Mouse (Mus musculus): ENCODE results near the gene Dock2.
A peak's percentile ranks its signal among the peaks of the same experiment; 100 is the strongest.

Gene Dock2

DNA sequence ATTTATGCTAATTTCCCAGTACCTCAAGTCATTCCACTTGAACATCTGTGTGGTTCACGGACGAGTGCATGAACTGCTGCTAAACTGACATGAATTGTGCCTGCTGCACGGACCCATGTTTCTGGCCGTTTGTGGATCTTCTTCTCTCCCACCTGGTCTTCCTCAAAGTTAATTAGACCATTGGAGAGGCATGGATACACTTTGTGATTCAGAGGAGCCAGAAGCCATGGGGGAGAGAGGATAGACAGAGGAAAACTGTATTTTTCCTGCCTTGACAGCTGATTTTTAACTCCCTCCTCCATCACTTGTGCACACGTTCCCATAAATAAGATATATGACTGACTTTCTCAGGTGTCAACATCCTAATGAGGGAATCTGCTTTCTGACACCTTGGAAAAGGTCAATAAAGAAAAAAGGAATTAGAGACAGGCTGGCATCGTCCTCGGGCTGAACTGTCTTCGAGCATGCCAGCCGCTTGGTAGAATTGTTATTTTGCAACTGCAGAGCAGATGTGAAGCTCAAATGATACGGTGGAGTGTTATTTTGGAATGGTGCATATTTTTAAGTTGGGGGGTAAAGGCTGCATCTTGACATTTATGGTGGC is 434.1 kb downstream of the Dock2 start:
- DNase-seq (ENCODE audit: low spot score in 2 of 2) = no peak

DNA sequence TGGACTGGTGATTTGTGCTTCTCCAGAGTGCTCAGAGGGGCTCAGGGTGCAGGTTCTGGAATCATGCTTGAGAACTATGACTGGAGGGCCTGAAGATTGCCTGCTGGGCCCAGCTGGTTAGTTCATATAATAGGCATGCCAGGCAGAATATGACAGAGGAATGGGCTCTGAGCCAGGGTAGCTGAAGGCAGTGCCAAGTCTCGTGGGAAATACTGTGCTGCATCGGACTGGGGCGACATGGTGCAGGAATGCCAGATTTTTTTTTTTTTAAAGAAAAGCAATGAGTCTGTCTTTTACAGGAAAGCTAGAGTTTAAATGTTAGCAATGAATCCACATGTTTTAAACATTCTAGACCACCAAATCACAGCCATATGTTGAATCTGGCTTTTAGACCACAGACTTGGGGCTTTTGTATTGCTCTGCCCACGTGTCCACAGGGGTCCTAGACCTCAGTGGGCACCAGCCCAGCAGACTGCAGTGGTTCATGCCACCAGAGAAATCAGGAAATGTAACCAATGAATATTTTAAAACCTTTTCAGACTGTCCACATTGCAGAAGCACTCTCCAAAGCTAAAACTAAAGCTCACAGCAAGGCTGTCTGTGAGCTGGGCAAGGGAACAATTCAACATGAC is 435.3 kb downstream of the Dock2 start:
- DNase-seq (ENCODE audit: low spot score in 2 of 2) = peak; percentile 87 to 88

DNA sequence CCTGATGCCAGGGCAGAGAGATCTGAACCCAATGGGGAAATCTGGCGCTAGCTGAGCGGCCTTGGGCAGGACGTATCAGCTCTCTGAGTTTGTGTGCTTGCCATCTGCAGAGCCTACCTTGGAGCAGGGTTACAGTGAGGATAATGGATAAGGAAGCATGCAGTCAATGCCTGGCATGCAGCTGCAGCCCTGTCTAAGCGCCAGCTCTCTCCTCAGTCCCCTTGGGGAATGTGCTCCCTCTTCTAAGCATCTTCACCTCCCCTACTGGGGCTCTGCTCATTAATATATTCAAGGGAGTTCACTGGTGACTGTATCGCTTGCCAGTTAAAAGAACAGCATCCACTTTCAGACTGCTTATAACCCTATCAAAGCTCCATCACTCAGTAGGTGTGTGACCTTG is 439.4 kb downstream of the Dock2 start:
- no peak for DNase-seq (ENCODE audit: low spot score in 2 of 2)

DNA sequence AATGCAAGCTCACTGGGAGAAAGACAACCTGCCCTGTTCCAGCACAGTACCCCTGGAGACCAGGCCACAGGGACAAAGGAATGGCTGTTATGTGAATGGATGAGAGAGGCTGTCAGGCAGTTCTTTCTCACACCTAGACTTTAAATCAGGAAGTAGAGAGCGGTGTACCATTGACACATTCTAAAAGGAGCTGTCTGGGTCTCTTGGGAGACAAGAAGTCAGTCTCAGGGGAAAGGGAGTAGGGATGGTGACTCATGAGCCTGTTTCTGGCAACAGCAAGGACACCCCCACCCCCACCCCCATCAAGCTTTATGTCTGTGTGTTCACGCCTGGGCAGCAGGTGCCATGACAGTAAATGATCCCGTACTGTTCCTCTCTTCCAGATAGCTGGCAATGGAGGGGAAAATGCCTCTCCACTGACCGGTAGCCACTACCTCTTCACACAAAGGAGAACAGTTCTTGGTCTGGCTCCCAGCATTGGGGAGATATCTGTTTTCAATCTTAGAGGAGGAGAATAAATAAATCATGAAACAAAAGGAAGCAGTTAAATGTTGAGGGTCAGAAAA is 439.9 kb downstream of the Dock2 start:
- DNase-seq (ENCODE audit: low spot score in 2 of 2) = no peak

DNA sequence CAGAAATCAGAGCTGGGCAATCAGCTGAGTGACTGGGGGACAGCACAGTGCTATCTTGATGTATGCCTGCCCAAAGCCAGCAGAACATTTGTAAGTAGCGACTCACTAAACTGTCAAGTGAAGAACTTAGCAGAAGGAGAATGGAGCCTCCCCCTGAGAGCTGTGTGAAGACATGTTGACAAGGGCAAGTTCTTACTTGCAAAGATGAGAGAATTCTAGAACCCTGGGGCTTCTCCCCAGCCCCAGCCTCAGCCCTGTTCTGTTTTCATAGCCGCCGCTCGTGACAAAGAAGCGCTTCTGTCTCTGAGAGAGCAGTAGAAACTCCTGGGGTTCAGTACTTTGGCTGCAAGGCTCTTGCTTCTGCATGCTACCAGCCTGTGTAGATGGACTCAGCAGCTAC is 444.0 kb downstream of the Dock2 start:
- DNase-seq (ENCODE audit: low spot score in 2 of 2) = no peak

DNA sequence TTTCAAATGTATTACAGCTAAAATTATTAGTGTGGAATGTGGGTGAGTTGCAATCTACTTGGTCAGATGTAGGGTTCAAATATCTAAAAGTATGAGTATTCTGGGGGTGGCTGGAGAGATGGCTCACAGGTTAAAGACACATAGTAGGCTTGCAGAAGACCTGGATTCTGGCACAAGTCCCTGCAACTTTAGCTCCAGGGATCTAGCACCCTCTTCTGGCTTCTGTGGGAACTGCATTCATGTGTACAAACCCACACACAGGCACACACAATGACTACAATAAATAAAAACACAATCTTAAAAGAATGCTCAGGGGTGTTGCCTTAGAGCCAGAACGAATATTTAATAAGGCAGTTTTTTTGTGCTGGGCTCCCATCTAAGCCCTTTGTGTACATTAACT is 445.8 kb downstream of the Dock2 start:
- no peak for DNase-seq (ENCODE audit: low spot score in 2 of 2)

DNA sequence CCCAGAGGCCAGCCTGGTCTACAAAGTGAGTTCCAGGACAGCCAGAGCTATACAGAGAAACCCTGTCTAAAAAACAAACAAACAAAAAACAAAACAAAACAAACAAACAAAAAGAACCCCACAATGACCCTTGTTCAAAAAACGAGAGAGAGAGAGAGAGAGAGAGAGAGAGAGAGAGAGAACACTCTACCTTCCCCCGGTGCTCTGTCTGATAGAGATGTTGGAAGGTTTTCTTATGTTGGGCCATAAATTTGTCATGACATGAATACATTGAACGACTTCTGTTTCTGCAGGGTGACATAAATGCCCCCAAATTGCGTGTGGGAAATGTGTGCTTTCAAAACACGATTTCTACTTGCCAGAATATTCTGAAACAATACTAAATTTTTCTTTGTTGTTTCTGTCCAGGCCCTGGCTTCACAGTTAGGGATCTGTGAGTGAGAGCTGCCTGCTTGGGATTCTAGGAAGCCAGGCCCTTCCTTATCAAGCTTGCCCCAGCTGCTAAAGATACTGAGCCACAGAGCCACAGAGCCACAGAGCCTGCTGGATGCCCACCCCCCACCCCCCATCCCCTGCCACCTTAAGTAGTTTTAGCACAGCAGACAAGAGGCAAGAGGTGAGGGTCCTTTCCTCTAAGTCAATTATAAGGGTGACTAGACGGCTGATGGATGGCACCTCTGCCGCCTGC is 451.2 kb downstream of the Dock2 start:
- DNase-seq (ENCODE audit: low spot score in 2 of 2) = no peak

DNA sequence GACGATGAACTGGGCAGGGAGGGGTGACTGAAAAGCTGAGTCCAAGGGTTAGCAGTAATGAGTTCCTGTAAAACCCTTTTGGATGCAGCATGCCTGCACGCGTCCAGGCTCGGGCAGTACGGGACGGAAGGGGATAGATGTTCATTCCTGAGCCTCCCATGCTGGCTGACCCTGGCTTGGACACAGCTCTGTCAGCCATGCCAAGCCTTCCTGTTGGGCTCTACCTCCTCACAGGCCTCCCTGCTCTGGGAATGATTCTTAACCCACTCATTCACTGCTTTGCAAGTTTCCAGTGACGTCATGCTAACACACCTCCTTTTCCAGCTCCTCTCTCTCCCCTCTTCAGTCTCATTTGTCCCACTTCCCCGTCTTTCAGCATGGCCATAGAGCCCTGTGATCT is 460.0 kb downstream of the Dock2 start:
- DNase-seq (ENCODE audit: low spot score in 2 of 2) = no peak

DNA sequence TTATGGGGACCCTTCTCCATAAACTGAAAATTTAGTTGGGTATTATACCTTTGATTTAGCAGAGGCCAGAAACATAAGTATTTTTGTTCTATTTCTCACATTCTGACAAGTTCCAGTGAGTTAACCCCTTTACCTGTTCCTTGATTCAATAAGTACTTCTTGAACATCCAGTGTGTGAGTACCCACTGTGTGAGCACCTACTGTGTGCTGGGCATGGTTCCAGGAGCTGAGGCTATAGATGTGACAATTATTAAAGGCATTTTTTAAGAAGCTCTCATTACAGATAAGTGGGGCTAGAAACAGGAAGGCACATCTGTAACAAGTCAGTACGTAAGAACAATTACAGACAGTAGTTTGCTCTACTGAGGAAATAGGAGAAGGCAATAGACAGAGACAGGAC is 464.4 kb downstream of the Dock2 start:
- no peak for DNase-seq (ENCODE audit: low spot score in 2 of 2)

DNA sequence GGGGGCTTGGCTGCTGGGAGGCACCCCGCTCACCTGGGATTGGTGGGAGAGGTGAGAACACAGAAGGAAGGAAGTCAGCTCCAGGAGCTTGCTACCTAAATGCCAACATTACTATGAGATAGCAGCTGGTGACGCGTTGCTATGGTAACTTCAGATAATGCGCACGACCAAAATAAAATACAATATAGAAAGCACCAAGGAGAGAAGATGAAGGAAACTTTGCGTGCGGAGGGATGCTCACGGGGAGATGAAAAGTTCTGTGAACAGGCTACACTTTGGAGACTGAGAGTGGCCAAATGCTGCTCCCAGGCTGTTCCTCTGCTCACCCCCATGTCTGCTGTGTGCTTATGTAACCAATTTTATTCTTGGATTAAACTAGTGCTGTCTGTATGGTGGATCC is 466.7 kb downstream of the Dock2 start:
- DNase-seq (ENCODE audit: low spot score in 2 of 2) = peak; percentile 31 to 50

DNA sequence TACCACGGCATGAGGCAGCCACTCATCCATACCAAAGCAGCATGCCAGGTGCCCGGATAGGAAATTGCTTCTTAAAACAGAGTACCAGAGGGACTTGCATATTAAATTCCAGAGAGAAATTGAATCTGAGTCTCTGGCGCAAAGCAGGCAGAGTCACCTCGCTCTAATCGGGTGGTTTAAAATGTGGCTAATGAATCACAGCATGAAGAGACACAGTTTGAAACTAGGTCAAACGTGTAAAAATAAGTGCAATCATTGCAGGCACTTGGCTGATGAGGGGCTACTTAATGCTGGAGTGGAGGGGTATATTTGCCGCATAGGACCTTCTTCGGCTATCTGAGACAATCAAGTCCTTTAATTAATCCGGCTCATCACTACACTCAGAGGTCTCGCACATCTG is 467.5 kb downstream of the Dock2 start:
- DNase-seq (ENCODE audit: low spot score in 2 of 2) = no peak

DNA sequence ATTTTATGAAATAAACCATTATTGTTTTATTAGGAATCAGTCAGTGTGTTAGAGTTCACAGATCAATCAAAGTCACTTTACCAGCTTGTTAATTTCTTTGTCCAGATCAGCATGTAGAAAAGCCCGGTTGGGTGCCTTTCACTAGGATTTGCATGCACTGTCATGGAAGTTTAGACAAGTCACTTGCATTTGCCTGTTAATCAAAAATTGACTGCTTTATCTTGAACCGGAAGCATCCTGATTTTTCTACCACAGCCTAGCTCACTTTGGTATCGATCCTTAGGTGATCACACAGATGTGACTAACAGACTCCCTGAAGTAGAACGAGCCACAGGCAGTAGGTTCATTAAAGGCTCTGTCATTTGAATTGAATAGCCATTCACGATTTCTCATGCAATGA is 468.3 kb downstream of the Dock2 start:
- DNase-seq (ENCODE audit: low spot score in 2 of 2) = no peak

DNA sequence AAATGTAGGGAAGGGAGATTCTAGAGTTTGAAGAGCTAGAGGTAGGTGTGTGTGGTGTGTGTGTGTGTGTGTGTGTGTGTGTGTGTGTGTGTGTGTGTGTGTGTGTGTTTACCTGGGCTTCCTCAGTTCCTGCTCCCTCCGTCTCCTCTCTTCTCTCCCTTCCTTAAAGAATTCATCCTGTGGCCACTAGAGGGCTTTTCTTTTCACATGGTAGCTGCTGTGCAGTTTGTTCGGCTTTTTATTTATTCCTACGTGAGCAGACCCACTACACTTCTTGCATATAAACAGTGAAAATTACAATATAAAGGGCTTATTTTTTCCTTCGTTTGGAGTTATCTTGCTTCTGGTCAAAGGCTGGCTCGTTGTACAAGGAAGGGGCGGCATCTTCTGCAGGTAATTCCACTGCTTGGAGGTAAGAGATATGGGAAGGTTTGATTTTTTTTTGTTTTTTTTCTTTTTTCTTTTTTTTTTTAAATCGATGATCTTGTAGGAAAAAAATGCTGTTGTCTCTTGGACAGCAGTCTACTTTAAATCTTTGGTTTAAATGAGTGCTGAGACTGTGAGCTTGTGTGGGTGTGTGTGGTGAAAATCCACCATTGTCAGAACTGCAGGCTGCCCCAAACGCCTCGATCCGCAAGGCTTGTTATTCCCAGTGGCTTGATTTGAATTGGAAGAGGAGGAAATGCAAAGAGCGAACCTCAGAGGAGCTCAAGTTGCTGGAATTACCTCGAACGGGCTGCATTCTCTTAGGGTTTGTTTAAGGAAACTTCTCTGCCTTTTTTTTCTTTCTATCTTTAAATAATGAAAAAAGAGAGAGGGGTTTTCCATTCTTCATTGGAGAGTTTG is 468.9 kb downstream of the Dock2 start, which contains the start of gene Fam196b:
Gene Fam196b, plus strand, starts transcription at position 289 of the 846 bp plus-strand sequence.
- DNase-seq (ENCODE audit: low spot score in 2 of 2) = peak; percentile 37 to 49

DNA sequence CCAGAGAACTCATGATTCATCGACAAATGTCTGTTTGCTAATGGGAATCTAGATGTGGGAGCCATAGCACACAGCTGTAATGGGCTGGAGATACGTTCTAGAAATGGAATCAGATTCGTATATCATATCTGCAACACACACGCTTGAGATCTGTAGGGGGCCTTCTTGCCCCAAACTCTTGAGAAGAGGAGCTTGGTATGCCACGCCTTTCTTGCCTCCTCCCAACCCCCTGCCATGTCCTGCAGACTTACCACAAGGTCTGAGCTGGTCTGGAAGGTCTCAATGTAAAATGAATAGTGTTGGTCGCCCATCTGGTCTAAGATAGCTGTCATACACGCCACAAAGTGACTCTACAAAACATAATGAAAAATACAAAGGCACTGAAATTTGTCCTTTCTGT is 471.5 kb downstream of the Dock2 start:
- DNase-seq (ENCODE audit: low spot score in 2 of 2) = no peak

DNA sequence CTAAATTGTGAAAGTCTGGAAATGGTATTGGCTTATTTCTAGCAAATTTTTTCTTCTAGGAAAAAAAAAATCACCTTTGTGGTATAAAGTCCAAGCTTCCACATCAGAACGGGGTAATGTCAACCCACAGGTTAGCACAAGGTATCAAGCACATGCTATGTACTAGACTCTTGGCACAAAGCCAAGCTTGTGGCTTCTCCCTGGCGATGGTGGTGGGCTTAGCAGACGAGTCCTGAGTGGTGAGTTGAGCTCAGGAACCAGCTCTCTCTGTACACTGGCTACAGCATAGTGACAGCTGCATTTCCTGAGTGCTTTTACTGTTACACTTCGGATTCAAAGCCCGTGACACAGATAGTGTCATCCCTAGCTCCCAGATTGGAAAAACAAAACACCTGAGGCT is 472.0 kb downstream of the Dock2 start:
- DNase-seq (ENCODE audit: low spot score in 2 of 2) = no peak

DNA sequence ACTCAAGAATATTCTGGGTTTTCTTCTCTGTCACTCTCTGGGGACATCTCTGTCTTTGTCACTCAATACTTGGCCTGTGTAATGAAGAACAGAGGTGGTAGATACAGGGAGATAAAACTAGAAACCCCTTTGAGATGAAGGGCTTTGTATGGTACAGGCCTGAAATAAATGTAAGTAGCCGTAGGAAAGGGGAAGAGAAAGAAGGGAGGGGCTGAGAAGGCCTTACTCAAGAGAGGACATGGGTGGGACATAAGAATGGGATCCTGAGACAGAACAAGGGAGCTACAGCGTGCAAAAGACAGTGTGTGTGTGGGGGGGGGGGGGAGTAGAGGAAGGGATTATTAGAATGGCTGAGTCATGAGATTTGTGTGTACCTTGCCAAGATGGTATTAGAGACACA is 474.3 kb downstream of the Dock2 start:
- no peak for DNase-seq (ENCODE audit: low spot score in 2 of 2)

DNA sequence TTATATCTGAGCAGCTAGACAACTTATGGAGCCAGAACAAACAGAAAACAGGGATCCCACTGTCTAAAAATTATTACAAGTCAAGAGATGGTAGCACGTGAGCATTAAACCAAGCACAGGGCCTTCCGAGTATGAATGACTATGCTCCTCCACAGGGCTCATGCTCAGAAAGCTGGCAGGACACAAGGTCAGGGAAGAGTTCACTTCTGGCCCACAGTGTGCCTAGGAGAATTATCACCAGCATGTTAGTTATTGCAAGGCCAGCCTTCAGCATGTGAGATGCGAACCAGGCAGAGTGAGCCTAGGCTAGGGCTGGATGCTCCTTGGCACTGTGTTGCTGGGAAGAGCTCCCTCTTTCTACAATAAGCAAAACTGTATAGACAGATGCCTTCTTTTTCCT is 475.0 kb downstream of the Dock2 start:
- no peak for DNase-seq (ENCODE audit: low spot score in 2 of 2)

DNA sequence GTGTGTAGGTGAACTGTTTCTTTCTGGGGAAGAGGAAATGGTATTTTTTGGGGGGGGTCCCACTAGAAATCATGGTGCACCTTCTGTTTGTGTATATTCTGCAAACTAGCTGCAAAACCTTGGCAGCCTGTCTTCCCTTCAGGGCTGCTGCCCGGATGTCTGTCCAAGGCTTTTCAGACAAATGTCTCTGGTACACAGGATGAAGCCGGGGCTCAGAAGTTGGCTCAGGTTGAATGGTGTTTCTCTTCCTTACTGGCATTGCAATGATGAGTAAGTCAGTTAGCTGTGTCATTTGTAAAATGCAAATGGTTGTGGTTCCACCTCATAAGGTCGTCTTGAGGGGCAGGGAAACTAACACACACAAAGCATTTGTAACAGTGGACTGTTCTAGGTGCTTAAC is 477.5 kb downstream of the Dock2 start:
- DNase-seq (ENCODE audit: low spot score in 2 of 2) = no peak

DNA sequence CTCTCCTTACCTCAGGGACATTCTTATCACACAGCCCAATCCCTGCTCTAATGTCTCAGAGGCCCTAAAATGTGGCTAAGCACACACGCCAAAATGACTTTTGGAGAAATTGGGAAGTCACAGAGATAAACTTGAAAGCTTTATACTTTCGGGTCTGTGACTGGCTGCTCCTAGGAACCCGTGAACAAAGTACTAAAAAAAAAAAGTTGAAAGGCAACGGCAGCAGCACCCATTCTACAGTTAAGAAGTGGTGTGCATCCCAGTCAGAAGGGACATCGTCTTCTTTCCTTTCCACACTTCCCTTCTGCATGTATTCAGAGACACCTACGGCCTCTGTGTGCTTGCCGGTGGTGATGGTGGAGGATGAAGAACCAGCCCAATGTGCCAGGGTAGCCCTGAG is 483.6 kb downstream of the Dock2 start:
- DNase-seq (ENCODE audit: low spot score in 2 of 2) = no peak

DNA sequence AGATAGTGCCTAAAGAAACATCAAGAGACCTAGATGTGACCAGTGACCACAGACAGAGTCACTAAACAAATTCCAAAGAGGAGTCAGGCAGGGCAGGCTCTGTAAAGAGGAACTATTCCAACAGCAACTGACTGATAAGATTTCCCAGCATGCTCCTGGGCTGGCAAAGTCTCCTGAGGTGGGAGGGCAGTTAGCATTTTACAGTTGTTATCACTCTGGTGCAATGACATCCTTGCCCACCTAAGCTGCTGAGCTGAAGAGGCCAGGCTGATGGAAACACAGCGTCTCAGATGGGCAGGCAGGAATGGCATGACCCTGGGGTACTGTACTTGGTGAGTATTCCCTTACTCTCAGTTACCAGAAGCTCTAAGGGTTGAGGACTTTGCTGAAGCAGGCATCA is 484.1 kb downstream of the Dock2 start:
- DNase-seq (ENCODE audit: low spot score in 2 of 2) = no peak

DNA sequence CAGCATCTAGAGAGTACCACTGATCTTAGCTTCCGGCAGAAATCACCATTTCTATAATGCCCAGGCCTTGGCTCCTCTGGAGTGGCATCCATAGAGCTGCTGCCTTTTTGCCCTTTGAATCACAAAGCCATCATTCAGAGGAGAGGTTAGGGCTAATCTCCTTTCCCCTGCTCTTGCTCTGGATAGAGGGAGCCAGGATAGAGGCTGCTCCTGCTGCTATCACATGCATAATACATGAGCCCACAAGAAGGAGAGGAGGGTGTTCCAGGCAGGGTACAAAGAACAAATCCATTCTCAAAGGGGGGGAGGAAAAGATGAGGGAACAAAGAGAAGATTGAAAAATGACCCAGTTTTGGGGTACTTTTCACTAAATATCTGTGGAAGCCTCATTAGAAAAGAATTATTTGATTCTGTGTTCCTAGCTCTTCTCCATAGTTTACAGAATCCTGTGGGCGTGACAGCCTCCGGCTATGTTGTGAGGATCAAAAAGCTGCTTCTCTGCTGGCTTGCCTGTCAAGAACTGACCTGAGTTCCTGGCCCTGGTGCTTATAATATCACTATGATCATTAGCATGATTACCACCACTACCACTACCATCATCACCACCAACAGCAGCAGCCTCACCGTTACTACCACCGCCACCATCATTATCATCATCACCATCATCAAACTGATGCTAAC is 485.9 kb downstream of the Dock2 start:
- DNase-seq (ENCODE audit: low spot score in 2 of 2) = no peak

DNA sequence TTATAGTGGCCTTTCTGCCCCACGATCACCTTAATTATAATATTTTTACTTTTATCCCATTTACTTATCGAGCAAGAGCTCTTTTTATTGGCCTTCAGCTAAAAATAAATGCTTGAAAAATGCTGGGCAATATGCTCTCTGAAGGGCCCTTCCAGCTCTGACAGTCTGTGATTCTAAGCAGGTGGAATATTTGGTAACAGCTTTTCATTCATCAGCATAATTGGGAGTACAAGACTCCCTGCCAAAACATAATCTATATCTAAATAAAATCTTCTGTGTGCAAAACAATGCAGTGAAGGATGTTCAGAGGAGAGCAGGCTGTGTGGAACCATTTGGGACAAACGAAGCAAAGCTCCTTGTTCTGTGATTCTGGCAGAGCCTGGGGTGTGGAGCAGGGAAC is 492.4 kb downstream of the Dock2 start:
- no peak for DNase-seq (ENCODE audit: low spot score in 2 of 2)

Measured in right cerebral cortex, postnatal 10 days (tissue).